Mouse (Mus musculus) gastrocnemius, adult 2 months (tissue): ENCODE data around the gene Rbm38. TPM values are rescaled to one million over a fixed set of nuclear protein-coding genes. Genes with fewer than 3 reads are reported as not detected.

Source experiments
- DNase-seq: peaks from one replicate; pipeline ENCODE4 v3.0.0; 2022
- H3K27ac ChIP-seq: fragments of 200-600 bp; 2 replicates; pipeline ENCODE4 v1.8.1; 2022; ENCODE audit warnings: mild to moderate bottlenecking
- H3K4me3 ChIP-seq: fragments of 200-600 bp; 2 replicates; pipeline ENCODE4 v1.8.1; 2022; ENCODE audit warnings: mild to moderate bottlenecking, moderate library complexity
- CTCF ChIP-seq: fragments of 200-600 bp; IDR thresholded peaks from 2 replicates; pipeline ENCODE4 v1.8.1; 2022; ENCODE audit warnings: antibody characterized with exemption, mild to moderate bottlenecking, moderate library complexity
- intact Hi-C: fragments of 180-260 bp; cut with DNase I; formaldehyde crosslinking; loops from one replicate; pipeline ENCODE4 v1.15.1; 2025
- total RNA-seq, 2 experiments: library from RNA; stranded (reverse); gene quantifications; 2 replicates each; pipeline ENCODE4 v1.2.3; 2021

Gene Rbm38
- total RNA-seq, 2 experiments from 2014 or later: 181 to 246 TPM

- no peak for DNase-seq
- intact Hi-C loops: no loop called here
- Histone ChIP-seq H3K27ac (peak overlapping the region; percentile 72), H3K4me3 (no peak overlapping the region)
- no peak for TF ChIP-seq CTCF
Observed at GRCm38 (mm10) chr2:173053846-173054245, 33.5 kb downstream of the Rbm38 start.

- Histone ChIP-seq H3K27ac (peak overlapping the region; percentile 92), H3K4me3 (no peak overlapping the region)
- no peak for TF ChIP-seq CTCF
- intact Hi-C loops: no loop called here
- DNase-seq: no peak
Observed at GRCm38 (mm10) chr2:173056303-173056881, 36.1 kb downstream of the Rbm38 start.

- intact Hi-C loops: no loop called here
- TF ChIP-seq CTCF: no peak
- no peak overlapping the region for H3K4me3 ChIP-seq
- H3K27ac ChIP-seq: peak overlapping the region; percentile 92
- no peak for DNase-seq
Observed at GRCm38 (mm10) chr2:173056882-173057315, 36.6 kb downstream of the Rbm38 start.

GRCm38 (mm10) chr2:173057623-173058022, 37.3 kb downstream of the Rbm38 start:
- peak; percentile 86 for DNase-seq
- Histone ChIP-seq H3K27ac (peak overlapping the region; percentile 92), H3K4me3 (peak overlapping the region; percentile 55)
- intact Hi-C loops: no loop called here
- no peak for TF ChIP-seq CTCF

- peak overlapping the region; percentile 92 for H3K27ac ChIP-seq
Observed at GRCm38 (mm10) chr2:173058263-173058662, 38.0 kb downstream of the Rbm38 start.

GRCm38 (mm10) chr2:173060450-173060849, 40.2 kb downstream of the Rbm38 start:
- intact Hi-C loops: no loop called here
- DNase-seq: no peak
- H3K4me3 ChIP-seq: no peak overlapping the region
- no peak for TF ChIP-seq CTCF
- H3K27ac ChIP-seq: peak overlapping the region; percentile 61

More at GRCm38 (mm10) chr2:173058263-173058662, 38.0 kb downstream of the Rbm38 start:
- H3K4me3 ChIP-seq: peak overlapping the region; percentile 55
- no peak for DNase-seq
- TF ChIP-seq CTCF: no peak
- intact Hi-C loops: no loop called here

GRCm38 (mm10) chr2:173061443-173062351, 41.4 kb downstream of the Rbm38 start:
- H3K27ac ChIP-seq: peak overlapping the region; percentile 62
- DNase-seq: no peak

GRCm38 (mm10) chr2:173063219-173063618, 42.9 kb downstream of the Rbm38 start:
- DNase-seq: no peak
- H3K4me3 ChIP-seq: no peak overlapping the region
- no peak overlapping the region for H3K27ac ChIP-seq
- TF ChIP-seq CTCF: no peak
- intact Hi-C loops: no loop called here

More at GRCm38 (mm10) chr2:173061443-173062351, 41.4 kb downstream of the Rbm38 start:
- no peak overlapping the region for H3K4me3 ChIP-seq
- intact Hi-C loops: no loop called here
- TF ChIP-seq CTCF: peak; percentile 36

GRCm38 (mm10) chr2:173064864-173065263, 44.6 kb downstream of the Rbm38 start:
- DNase-seq: no peak
- intact Hi-C loops: no loop called here
- TF ChIP-seq CTCF: no peak
- H3K27ac ChIP-seq: no peak overlapping the region
- H3K4me3 ChIP-seq: no peak overlapping the region

GRCm38 (mm10) chr2:173072948-173073347, 52.6 kb downstream of the Rbm38 start:
- Histone ChIP-seq H3K27ac (no peak overlapping the region), H3K4me3 (no peak overlapping the region)
- no peak for DNase-seq
- no peak for TF ChIP-seq CTCF
- intact Hi-C loops: no loop called here

GRCm38 (mm10) chr2:173073666-173074065, 53.4 kb downstream of the Rbm38 start:
- Histone ChIP-seq H3K4me3 (no peak overlapping the region), H3K27ac (no peak overlapping the region)
- no peak for DNase-seq
- intact Hi-C loops: no loop called here
- no peak for TF ChIP-seq CTCF

GRCm38 (mm10) chr2:173076921-173077320, 56.6 kb downstream of the Rbm38 start:
- no peak for DNase-seq
- TF ChIP-seq CTCF: no peak
- H3K27ac ChIP-seq: no peak overlapping the region
- intact Hi-C loops: no loop called here
- no peak overlapping the region for H3K4me3 ChIP-seq
